Mouse (Mus musculus): ENCODE measurements around the gene AL607142.1.

- TF ChIP-seq CTCF (IDR thresholded peaks at IDR 0.05; ENCODE audit: borderline replicate concordance, insufficient read depth, low read depth, low read length), result no peak
- no peak for TF ChIP-seq POLR2A (IDR thresholded peaks at IDR 0.05; ENCODE audit: borderline replicate concordance, insufficient read depth, low read length)
Observed at GRCm38 (mm10) chr4:120054145-120054544, 10.7 kb upstream of the AL607142.1 start.
